Mouse (Mus musculus) frontal cortex, adult 2 months (tissue): Measurements from ENCODE around the gene Boc. TPM values are rescaled to one million over a fixed set of nuclear protein-coding genes. Genes with fewer than 3 reads are reported as not detected.

Experiments
- DNase-seq, 2 experiments: peaks; one replicate each; pipeline ENCODE4 v3.0.0; 2022; ENCODE audit warnings: low spot score in 1 of 2; ENCODE audit errors: extremely low spot score in 1 of 2
- polyA plus RNA-seq: library from polyadenylated mRNA; depleted of rRNA; stranded (reverse); fragments of >200 nt; gene quantifications from 2 replicates; pipeline ENCODE4 v1.2.3, GENCODE M21; 2012

Gene Boc
- polyA plus RNA-seq, 1 experiment, result 7.9 TPM

DNA sequence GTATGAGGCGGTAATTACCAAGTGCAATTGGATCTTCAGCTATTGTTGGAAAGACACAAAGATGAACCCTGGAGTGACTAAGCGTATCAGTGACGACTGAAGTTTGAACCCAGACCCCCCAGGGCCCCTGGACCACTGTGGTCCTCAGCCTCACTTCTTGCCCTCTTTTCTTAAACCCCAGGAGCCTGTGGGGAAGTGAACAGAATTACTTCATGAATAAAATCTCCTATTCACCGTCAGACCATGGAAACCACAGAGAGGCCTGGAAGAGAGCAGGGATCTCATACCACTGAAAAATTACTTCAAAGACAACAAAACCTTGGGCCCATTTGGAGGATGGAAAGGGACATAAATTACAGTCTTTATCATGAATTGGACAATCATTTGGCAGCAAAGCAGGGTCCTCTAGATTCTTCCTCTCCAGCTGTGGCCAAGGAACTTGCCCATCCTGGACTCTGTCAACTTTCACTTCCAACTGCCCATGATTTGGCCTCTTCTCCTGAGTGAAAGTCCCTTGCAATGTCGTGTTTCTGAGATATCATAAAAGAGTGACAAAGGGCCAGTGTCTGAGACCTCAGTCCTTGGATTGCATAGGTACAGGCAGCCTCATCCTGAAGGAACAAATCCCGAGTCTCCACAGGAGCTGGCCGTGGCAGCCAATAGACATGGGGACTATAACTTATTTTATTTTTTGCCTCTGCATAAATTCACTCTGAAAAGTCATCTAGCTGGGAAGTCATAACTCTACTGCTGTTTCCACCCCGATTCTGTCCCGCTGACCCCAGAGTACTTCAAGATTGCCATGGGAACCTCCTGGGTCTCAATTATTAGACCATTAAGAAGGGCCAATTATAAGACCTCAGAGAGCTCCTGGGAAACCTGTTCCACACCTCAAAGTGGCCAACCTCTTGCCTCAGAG is 2.6 kb downstream of the Boc start:
- DNase-seq, result no peak

- no peak for DNase-seq
Measured at GRCm38 (mm10) chr16:44553861-44554260, 4.8 kb downstream of the Boc start.

DNA sequence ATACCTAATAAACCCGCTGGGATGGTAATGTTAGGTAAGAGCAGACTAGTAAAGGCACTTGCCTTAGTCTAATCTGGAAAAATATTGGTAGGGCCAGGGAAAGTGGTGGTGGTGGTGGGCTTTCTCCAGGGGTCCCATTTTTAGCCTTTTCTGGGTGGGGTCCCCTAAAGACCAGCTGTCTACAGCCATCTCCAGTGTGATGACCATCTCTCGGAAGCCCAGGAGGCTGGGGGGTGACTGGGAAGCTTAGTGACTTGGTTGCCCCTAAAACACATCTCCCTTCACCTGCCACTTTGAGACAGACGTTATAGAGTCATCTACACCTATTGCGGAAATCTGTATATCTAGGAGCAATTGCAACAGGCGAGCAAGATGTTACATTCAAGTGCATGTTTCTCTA is 6.0 kb downstream of the Boc start:
- DNase-seq, result no peak

DNA sequence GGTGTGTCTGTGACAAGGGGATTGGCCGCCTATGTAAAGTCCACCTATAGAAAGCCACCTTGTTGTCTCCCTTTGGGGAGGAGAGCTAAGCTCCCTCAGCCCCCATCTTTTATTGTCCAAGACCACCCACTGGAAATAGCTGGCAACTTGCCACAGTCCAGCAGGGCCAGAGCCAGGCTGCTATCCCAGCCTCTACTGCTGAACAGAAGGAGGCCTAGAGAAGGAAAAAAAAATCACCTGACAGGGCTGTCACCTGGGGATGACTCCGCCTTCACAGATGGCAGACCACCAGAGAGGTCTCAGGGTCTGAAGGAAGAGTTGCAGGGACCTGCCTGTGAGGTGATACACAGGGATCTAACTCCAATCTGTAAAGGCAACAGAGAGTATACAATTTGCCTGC is 6.7 kb downstream of the Boc start:
- DNase-seq, result no peak

GRCm38 (mm10) chr16:44551491-44551890 is 7.2 kb downstream of the Boc start:
- DNase-seq, result no peak

DNA sequence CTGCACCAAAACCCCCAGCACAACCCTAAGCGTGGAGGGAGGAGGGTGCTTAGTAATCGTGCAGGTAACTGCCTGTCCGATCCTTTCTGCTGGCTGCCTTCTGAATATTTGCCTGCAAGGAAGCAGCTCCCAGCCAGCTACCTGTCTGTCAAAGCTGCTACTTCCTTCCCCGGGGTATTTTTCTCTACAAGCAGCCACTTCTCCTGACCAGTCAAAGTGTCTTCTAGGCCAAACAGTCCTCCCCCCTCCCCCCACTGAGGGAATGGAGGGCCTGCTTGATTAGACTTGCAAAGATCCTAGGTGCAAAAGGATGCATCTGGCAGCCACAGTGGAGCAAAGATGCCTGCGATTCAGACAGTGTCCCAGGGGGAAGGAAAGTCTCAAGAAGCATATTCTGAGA is 7.9 kb downstream of the Boc start:
- DNase-seq, result no peak

DNA sequence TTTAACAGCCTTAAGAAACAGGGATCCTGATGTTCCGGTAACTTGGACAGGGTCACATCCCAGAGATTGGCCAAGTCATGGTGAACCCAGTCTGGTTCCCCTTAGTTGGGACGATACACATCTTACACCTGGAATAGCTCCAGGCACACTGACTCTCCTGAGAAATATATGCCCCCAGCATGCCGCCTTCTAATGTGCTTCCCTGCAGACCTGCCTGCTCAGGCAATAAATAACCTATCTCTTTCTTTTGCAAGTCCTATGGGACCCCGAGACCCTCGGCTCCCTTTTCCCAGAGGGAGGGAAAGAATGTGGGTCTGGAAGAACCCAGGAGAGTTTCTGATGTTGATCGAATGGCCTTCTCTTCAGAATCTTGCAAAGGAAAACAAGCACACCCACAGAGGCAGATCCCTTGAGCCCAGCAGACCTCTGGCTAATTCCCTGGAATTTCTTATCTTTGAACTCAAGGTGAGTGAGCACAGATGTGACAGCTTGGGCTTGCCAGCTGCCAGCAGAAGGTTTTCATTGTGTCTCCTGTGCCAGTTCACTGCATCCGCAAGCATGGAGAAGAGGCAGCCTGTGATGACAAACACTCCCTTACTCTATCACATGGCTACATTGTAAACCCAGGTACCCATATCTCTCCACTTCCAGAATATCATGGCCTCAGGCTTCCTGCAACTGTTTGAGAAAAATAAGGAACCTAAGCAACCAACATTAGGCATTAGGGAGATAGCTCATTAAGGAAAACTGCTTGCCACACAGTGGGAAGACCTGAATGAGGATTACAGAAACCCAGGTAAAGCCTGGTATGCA is 8.6 kb downstream of the Boc start:
- no peak for DNase-seq

DNA sequence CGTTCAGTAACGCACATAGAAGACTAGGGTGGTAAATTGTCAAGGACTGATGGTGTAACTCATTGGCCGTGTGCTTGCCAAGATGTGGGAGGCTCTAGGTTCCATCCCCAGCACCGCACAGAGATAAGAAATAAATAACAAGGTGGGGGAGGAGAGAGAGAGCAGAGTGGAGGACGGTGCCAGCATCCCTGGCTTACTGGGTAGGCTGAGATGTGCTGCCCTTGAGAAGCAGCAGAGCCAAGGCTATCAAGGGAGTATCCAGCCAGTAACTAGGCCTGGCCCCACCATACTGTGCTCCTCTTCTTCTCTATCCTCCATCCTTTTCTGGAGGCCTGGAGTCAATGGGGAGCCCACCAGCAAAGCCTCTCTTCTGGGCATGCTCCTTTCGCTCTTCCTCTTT is 9.3 kb downstream of the Boc start:
- no peak for DNase-seq

DNA sequence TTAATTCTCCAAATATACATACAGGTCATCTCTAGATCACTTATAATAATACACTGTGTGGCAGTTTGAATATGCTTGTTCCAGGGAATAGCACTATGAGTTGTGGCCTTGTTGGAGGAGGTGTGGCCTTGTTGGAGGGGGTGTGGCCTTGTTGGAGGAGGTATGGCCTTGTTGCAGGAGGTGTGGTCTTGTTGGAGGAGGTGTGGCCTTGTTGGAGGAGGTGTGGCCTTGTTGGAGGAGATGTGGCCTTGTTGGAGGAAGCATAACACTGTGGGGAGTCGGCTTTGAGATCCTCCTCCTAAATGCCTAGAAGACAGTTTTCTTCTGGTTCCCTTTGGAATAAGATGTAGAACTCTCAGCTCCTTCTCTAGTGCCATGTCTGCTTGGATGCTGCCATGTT is 10.7 kb downstream of the Boc start:
- no peak for DNase-seq

- DNase-seq, result no peak
Measured at GRCm38 (mm10) chr16:44546831-44547230, 11.9 kb downstream of the Boc start.

DNA sequence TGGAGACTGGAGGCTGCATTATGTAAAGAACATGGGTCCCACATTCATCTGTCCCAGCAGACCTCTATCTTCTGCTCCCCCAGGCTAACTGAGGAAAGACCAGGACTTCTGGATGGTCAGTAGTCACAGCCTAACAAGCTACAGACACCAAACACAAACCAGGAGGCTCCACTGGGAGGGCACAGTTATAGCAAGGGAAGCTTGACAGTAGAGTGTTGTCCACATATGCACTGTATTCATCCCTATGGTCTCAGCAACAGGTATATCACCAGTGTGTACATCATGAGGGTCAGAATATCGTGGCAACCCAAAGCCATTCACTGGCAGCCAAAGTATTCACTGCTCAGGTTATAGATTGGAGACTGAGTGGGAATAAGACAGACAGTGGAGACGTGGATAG is 12.8 kb downstream of the Boc start:
- DNase-seq, result no peak

- DNase-seq, result no peak
Measured at GRCm38 (mm10) chr16:44545153-44545552, 13.5 kb downstream of the Boc start.

- no peak for DNase-seq
Measured at GRCm38 (mm10) chr16:44543098-44543497, 15.6 kb downstream of the Boc start.

DNA sequence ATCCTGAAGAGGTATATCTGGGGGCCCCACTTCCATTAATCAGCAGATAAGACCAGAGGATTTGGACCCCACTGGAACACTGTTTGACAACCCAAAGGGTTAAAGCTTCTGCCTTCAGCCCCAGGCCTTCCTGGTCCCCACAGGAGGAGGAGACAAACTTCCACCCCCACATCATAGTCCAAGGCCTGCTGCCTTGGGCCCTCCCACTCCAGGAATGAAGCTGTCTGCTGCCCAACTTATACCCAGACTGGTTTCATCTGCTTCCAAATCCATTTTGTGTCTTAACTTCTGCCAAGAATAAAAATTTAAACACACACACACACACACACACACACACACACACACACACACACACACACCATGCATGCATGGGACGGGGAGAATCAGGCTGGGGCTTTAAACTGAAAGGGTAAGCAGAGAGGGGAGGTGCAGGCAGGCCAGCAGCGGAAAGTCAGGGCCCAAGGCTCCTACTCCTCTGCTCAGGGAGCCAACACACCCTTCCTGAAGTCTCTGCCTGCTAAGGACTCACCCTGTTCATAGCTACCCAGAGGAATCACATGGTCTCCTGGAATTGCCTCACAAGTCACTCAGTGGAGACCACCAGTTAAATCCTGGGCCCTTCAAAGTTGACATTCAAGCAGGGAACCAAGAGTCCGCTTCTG is 16.5 kb downstream of the Boc start:
- DNase-seq, result no peak

GRCm38 (mm10) chr16:44539611-44540010 is 19.1 kb downstream of the Boc start:
- DNase-seq, result no peak

GRCm38 (mm10) chr16:44538401-44539395 is 20.0 kb downstream of the Boc start:
- no peak for DNase-seq

DNA sequence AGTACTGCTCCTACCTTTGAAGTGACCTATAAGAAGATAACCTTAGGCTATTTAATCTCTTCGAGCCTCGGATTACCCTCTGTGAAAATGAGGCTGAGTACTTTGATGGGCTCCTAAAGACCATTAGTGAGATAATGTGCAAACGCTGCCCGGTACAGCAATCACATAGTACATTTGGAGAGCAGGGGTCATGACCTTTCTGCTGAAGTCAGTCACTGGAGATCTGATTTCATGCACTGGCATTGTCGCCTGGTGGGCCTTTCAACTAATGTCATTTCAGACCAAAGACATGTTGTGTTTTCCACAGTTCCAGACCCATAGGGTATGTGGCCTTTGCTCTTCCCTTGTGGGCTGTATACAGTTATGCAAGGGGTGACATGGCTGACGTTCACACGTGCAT is 24.6 kb downstream of the Boc start:
- DNase-seq, result no peak

- no peak for DNase-seq
Measured at GRCm38 (mm10) chr16:44533522-44533921, 25.2 kb downstream of the Boc start.

DNA sequence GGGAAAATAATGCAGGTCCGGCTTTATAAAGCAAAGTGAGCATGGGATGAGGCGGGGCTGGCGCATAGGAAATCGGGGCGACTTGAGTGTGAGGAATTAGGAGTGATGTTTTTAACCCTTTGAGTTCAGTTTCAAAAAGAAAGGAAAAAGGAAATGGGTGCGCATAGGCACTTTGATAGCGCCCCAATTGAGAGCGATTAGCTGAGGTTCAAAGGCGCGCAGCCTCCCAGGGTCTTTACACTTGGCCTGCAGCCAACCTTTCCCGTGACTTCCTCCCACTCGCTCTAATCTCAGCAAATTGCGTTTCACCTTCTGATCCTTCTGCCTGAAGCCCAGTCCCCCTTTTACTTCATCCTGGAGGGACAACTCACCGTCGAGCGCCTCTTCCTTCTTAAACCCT is 25.8 kb downstream of the Boc start:
- no peak for DNase-seq

GRCm38 (mm10) chr16:44531239-44531797 is 27.4 kb downstream of the Boc start:
- no peak for DNase-seq
